Mouse (Mus musculus) spleen, embryonic (tissue): ENCODE measurements around the gene Pfkp.

ENCODE experiments used
- CTCF ChIA-PET: fragments of 350-600 bp; sonication (Branson Sonifier 250); formaldehyde crosslinking; loops from one replicate; lab custom pipeline; 2022; lab: Charles Lee

The Pfkp gene

GRCm38 (mm10) chr13:6618711-6619110 is 29.9 kb downstream of the Pfkp start:
- CTCF ChIA-PET: no interaction called here

GRCm38 (mm10) chr13:6613690-6614445 is 34.7 kb downstream of the Pfkp start:
- CTCF ChIA-PET: no interaction called here

- CTCF ChIA-PET: no interaction called here
These were observed 45.7 kb downstream of the Pfkp start for GRCm38 (mm10) chr13:6602786-6603409.

GRCm38 (mm10) chr13:6601676-6602075 is 46.9 kb downstream of the Pfkp start:
- CTCF ChIA-PET: interaction anchor here (0.6 kb wide), 1 partner anchor 57 kb away, joined by 3 read pairs; no protein-coding TSS in a partner anchor

GRCm38 (mm10) chr13:6600626-6601025 is 48.0 kb downstream of the Pfkp start:
- CTCF ChIA-PET: no interaction called here

GRCm38 (mm10) chr13:6597801-6598200 is 50.8 kb downstream of the Pfkp start:
- CTCF ChIA-PET: no interaction called here

GRCm38 (mm10) chr13:6595403-6595802 is 53.2 kb downstream of the Pfkp start:
- CTCF ChIA-PET: no interaction called here

- CTCF ChIA-PET: no interaction called here
These were observed 57.7 kb downstream of the Pfkp start for GRCm38 (mm10) chr13:6590846-6591245.

- CTCF ChIA-PET: no interaction called here
These were observed 62.6 kb downstream of the Pfkp start for GRCm38 (mm10) chr13:6586009-6586408.

- CTCF ChIA-PET: interaction anchor here (0.7 kb wide), 1 partner anchor 1590 kb away, joined by 6 read pairs; no protein-coding TSS in a partner anchor
These were observed 65.0 kb downstream of the Pfkp start for GRCm38 (mm10) chr13:6583499-6584125.

- CTCF ChIA-PET: no interaction called here
These were observed 72.6 kb downstream of the Pfkp start for GRCm38 (mm10) chr13:6575920-6576509.

GRCm38 (mm10) chr13:6565571-6565970 is 83.0 kb downstream of the Pfkp start:
- CTCF ChIA-PET: no interaction called here

- CTCF ChIA-PET: no interaction called here
These were observed 86.2 kb downstream of the Pfkp start for GRCm38 (mm10) chr13:6562409-6562808.

GRCm38 (mm10) chr13:6557771-6558170 is 90.8 kb downstream of the Pfkp start:
- CTCF ChIA-PET: no interaction called here

GRCm38 (mm10) chr13:6555656-6556055 is 92.9 kb downstream of the Pfkp start:
- CTCF ChIA-PET: no interaction called here

GRCm38 (mm10) chr13:6553708-6554107 is 94.9 kb downstream of the Pfkp start:
- CTCF ChIA-PET: interaction anchor here (0.6 kb wide), 1 partner anchor 38 kb away, joined by 8 read pairs; no protein-coding TSS in a partner anchor

- CTCF ChIA-PET: interaction anchor here (0.9 kb wide), 1 partner anchor 10 kb away, joined by 3 read pairs; no protein-coding TSS in a partner anchor
These were observed 113.2 kb downstream of the Pfkp start for GRCm38 (mm10) chr13:6535287-6535932.

- CTCF ChIA-PET: interaction anchor here (0.8 kb wide), 1 partner anchor 156 kb away, joined by 3 read pairs; no protein-coding TSS in a partner anchor
These were observed 115.9 kb downstream of the Pfkp start for GRCm38 (mm10) chr13:6532683-6533082.
